Mouse (Mus musculus) testis, postnatal 10 days (tissue): Measurements from ENCODE around the gene Slc22a2.
"Not testable (repeated sequence)": the region's sequence is repeated elsewhere in the genome, so short reads cannot be mapped to it uniquely, and the experiment has no call there.

Experiments
- DNase-seq: peaks from one replicate; pipeline ENCODE4 v3.0.0; 2021; ENCODE audit warnings: low spot score

Gene Slc22a2

GRCm38 (mm10) chr17:12631771-12632600 is 48.1 kb downstream of the Slc22a2 start:
- no peak for DNase-seq

DNA sequence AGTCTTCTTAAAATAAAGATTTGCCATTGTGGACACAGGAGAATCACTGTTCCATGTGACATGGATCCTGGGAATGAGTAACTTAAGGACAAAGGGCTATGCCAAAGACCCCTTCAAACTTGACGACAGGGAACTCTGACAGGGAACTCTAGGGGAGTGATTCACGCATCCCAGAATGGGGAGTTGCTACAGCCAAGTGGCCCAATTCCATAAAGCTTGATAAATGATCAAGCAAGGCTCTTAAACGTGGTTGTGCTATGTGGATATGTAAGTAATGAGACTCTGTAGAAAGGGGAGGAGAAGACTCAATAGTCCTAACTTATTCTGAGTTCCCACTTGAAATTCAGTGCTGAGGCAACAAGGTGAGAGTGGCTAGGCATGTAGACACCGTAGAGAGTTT is 50.9 kb downstream of the Slc22a2 start:
- no peak for DNase-seq

GRCm38 (mm10) chr17:12639585-12639984 is 55.7 kb downstream of the Slc22a2 start:
- DNase-seq = no peak

- DNase-seq = no peak
These were observed 57.2 kb downstream of the Slc22a2 start for GRCm38 (mm10) chr17:12641087-12641486.

DNA sequence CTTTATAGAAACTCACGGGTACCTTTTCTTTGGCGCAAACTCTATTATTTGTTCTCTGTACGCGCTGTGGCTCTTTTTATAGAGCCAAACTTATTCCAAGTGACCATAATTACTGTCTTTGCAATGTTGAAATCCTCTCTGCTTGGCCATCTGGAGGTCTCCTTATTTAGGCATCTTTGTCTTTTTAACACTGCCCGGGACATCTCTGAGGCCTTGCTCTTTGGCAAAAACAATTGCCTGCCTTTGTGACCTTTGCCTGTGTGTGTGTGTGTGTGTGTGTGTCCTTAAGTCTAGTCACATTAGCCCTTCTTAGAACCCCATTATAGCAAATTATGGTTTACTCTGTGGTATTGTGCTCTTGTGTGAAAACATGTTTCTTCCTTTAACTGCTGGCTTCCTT is 61.5 kb downstream of the Slc22a2 start:
- no peak for DNase-seq

DNA sequence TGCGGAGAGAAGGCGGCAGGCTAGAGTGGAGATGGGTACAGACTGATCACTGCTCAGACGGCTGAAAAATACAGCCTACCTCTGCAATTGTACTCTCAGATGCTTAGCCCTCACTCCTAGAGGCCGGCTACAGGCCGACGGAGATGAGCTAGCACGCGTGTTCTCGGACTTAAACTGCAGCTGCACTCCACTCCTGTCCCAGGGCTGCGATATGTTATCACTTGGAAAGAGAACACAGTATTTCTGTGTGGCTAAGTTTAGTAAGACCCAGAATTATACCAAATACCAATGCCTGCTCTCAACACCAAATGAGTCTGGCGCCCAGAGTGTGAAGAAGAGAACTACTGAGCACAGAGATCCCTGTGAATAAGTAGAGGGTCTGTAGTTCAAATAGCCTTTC is 68.7 kb downstream of the Slc22a2 start:
- no peak for DNase-seq

DNA sequence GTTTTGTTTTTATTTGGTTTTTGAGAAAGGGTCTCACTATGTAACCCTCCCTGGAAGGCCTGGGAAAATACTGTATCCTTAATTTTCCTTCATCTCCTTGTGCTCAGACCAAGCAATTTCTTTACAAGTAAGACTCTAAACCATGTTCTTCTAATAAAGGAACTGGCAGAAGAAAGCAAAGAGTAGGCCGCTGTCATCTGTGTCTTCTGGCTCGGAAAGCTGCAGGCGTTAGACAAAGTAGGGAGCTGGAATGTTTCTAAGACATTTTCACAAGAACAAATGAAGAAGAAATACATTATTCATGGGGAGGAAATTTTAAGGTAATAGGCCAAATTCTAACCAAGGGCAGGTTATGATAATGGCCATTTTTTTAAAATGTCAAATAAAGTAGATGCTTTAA is 70.1 kb downstream of the Slc22a2 start:
- no peak for DNase-seq

DNA sequence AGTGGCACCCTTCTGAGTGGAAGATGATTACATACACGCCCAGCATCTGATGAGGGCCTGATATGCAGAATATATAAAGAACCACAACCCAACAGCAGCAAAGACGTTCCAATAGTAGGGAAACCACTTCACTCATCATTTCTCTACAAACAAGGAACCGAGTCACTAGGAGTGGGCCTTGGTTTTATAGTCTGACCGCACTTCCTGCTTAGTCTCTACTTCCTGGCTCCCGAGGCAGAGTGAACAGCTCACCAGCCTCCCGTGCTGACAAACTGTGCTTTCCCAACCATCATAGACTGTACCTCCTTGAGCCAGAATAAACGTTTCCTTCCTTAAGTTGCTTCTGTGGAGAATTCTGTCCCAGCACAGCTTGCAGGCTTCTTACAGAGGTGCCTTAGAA is 71.9 kb downstream of the Slc22a2 start:
- DNase-seq = no peak

GRCm38 (mm10) chr17:12658784-12659183 is 74.9 kb downstream of the Slc22a2 start:
- DNase-seq = no peak

DNA sequence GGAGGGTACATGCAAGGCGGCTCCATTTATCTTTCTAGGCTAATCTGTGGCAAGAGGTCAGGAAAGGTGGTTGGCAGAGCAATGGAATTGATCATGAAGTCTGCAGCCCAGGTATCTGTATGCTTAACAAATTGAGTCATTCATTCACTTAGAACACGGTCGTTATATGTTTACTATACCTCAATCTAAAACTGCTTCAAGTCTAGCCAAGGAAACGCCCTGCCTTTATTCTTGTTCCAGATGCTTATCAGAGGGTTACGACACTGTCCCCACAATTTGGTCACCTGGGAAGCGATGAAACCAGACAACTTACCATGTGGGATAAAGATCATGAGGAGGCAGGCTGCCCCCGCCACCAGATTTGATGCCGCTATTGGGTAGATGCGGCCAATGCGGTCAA is 75.3 kb downstream of the Slc22a2 start:
- no peak for DNase-seq

DNA sequence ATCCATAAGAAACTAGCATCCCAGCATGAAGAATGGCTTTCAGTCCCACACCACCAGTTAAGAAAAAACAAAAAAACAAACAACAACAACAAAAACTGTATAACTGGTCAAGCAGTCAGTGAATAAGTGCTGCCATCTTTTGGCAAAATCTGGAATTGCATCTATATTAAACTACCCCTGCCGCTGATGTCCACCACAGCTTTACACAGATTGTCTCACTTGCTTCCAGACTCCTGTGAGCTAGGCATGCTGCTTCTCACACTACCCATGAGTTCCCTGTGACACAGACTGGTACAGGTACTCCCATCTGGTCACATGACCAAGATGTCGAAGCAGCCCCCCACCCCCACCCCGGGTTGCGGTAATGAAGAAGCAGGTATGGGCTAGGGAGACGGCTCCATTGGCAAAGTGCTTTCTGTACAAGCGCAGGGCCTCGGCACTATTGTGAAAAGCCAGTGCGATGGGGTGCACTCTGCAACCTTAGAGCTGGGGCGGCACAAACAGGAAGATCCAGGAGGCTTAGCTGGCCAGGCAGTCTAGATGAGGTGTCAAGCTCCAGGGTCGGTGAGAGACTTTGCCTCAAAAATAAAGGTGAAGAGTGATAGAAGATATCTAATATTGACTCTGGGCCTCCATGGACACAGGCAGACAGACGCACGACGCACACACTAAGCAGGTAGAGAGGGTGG is 76.8 kb downstream of the Slc22a2 start:
- DNase-seq = no peak

DNA sequence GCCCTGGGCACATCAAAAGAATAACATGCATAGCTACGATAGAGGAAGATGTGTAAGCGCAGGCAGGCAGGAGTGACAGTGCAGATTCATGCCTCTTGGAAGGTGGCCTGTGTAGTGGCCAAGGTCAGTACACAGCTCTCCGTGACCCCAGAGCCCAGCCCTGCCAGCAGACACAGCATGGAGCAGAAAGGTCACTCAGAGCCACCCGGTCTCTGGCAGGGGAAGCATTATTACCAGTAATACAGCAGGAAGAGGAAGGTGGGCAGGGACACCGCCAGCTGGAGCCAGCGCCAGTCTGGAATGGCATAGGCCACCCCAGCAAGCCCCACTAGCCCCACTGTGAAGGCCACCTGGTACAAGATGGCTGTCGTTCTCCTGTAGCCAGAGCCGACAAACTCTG is 80.2 kb downstream of the Slc22a2 start:
- DNase-seq = no peak

DNA sequence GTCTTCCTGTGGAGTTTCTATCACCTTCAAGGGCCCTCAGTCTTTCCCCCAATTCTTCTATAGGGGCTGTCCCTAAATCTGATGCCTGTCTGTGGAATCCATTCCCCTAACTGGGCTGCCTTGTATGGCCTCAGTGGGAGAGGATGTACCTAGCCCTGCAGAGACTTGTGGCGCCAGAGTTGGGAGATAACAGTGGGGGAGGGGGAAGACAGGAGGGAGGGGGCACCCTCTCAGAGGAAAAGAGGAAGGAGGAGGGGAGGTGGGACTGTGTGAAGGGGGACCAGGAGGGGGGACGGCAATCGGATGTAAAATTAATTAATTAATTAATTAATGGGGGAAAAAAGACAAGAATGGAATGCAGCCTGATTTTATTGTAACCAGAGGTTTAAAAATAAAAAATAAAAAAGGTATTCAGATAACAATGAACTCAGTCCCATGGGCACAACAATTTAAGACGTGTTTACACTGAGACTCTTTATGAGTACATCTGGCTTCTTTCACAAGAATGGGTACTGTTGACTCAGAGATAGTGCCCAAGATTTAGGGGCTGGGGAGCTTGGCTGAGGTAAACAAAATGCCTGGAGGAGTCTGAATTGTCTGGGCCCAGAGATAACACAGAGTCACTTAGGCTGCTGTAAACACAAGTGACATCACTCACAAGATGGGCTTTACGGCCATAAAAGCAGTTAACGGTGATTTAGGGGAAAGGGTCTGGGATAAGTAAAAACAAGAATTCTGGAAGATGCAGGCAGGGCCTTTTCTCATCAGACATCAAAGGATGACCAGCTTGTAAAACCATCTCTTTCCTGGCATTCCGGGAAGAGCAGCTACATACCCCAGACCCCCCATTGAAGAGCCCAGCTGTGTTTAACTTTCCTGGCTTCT is 84.8 kb downstream of the Slc22a2 start:
- DNase-seq = no peak

DNA sequence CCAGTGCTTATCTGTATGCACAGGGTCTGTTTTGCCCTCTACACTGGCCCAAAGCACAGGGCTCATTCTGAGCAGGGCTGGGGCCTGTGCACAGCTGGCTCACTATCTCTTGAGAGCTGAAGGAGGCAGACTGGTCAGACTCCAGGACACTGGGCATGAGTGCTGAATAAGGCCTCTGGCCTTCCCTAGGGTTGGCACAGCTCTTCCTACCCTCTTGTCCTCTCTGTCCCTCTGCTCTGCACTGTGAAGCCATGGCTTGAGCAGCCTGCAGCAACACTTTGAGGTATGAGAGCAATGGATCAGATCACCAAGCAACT is 85.4 kb downstream of the Slc22a2 start:
- DNase-seq = no peak

DNA sequence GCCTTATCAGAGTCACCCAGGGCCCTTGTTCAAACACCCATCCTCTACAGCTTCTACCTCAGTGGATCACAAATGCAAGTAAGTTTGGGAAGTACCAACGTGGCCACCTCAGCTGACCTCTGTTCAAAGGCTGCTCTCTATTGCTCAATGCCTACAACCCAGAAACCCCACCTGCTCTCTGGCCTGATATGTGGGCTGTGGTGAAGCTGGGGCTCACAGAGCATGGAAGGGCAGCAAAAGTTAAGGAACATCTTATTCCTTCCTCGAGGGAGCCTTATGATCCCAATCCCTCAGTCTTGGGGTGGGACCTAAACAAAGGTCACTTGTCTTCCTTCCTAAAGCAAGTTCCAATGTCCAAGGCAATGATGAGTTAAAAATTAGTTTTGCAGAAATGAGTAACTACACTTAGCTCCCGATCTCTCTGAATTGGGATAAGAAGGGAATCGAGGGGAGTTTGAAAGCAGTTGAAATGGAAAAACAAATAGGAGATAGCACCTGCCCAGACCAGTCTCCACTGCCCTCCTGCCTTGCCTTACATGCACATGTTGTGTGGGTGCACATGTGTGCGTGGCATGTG is 87.2 kb downstream of the Slc22a2 start:
- no peak for DNase-seq

DNA sequence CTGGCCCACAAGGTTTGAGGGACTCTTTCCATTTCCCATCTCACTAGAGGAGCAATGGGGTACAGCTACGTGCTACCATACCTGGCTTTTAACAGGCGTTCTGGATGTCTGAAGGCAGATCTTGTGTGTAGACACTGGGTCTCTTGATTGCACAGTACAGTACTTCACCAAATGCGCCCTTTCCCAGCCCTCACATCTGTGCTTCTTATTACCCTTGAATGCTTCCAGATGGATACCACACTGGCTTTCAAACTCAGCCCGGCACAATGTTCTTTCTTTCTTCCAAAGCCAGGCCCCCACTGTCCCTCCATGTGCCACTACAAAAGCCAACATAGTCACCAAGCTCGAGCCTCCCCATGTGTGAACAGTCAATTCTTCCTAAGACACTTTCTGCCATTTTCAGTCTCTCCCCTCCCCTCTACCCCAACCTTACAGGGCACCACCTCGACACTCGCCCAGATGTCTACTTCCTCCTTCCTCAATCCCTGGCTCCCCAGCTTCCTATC is 88.4 kb downstream of the Slc22a2 start:
- no peak for DNase-seq

GRCm38 (mm10) chr17:12673871-12674270 is 89.9 kb downstream of the Slc22a2 start:
- DNase-seq = no peak

- not testable (repeated sequence) for DNase-seq
These were observed 91.0 kb downstream of the Slc22a2 start for GRCm38 (mm10) chr17:12674980-12675379.

DNA sequence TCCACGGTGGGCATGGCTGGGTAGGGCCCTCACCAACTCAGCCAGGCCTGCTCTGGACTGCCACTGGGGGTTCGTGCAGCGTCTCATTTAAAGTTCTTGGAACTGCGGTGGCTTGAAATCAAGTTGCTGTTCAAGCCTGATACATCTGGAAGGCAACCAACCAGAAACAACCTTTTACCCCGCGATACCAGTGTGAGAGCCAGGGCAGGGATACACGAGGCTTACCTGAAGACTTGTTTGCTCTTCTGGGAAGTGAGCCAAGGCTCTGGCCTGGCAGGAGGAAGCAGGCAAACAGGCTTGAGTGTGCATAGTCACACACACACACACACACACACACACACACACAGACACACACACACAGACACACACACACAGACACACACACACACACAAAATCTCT is 91.7 kb downstream of the Slc22a2 start, which contains the start of gene Slc22a1:
TSS of gene Slc22a1 (minus strand) at position 184 of the 400 bp plus-strand sequence.
- no peak for DNase-seq

- no peak for DNase-seq
These were observed 93.2 kb downstream of the Slc22a2 start for GRCm38 (mm10) chr17:12677139-12677538.
